ENCODE assay signal across 9 mouse cellular contexts in genomic region chr17:30681604-30682003, GRCm38 (mm10). TPM values are rescaled to one million over a fixed set of nuclear protein-coding genes. Genes with fewer than 3 reads are reported as not detected.
DNase-seq lines count a peak whose midpoint lies in the region; ATAC-seq and TF ChIP-seq lines count a peak whose summit lies in the region.
"Had no signal": no experiment of that assay in that cellular context is flagged by ENCODE, and none has a peak within 500 bp of the region (broad histone marks: within the 10 kb centered on the region; RNA-seq: fewer than 3 reads in every experiment).

No protein-coding gene starts in this region.

- no peak overlapping the region for H3K27ac ChIP-seq in liver, embryonic 14.5 days
- H3K27ac ChIP-seq: hindbrain, embryonic 15.5 days had no signal

- no peaks in the 10 kb centered on the region for H3K27me3 ChIP-seq in liver, embryonic 14.5 days (ENCODE audit: control insufficient read depth, insufficient read depth, low read length)
- H3K27me3 ChIP-seq: hindbrain, embryonic 15.5 days had no signal

- intact Hi-C loops in left cerebral cortex, postnatal 10 days (cut with DNase I): no loop called here

- WGBS in liver, embryonic 14.5 days (ENCODE audit: insufficient replicate concordance): 11% methylated on average over 5 of the region's 5 CpGs

- H3K4me2 ChIP-seq in liver, embryonic 14.5 days (ENCODE audit: low read depth): no peak overlapping the region
- H3K4me2 ChIP-seq: hindbrain, embryonic 15.5 days had no signal

- DNase-seq in left cerebral cortex, adult 18-20 months (ENCODE audit: low spot score in 2 of 2): peak; percentile 31 to 40
- DNase-seq in left cerebral cortex, postnatal 10 days (ENCODE audit: extremely low spot score in 1 of 2, low spot score in 2 of 2): no peak
- peak; percentile 70 for DNase-seq in MEL-GATA-1-ER (ENCODE audit: extremely low read depth, low read depth)
- peak; percentile 55 for DNase-seq in adrenal gland, postnatal 25 days
- peak; percentile 16 for DNase-seq in fibroblast of lung, adult 2 months (ENCODE audit: low read depth)
- DNase-seq in liver, embryonic 14.5 days (ENCODE audit: low read depth in 3 of 3, low spot score in 3 of 3): peak in 2 of 3 experiments; percentile 17 to 45
- DNase-seq in spleen, adult 12 weeks (ENCODE audit: low spot score): peak; percentile 30
- DNase-seq in frontal cortex, postnatal 25 days (ENCODE audit: low spot score in 2 of 2): no peak

- peak; percentile 93 for TF ChIP-seq CTCF in liver, embryonic 14.5 days (IDR thresholded peaks at IDR 0.05; ENCODE audit: low read depth)

- H3K4me3 ChIP-seq in liver, embryonic 14.5 days (ENCODE audit: insufficient read depth in 1 of 2, low read depth in 2 of 2, low read length in 2 of 2): no peak overlapping the region
- H3K4me3 ChIP-seq: hindbrain, embryonic 15.5 days had no signal

- no peak overlapping the region for H3K9ac ChIP-seq in liver, embryonic 14.5 days (replicated peaks)
- H3K9ac ChIP-seq: hindbrain, embryonic 15.5 days had no signal

- ATAC-seq in liver, embryonic 14.5 days (ENCODE audit: insufficient read depth): no peak

- no peaks in the 10 kb centered on the region for H3K9me3 ChIP-seq in liver, embryonic 14.5 days (ENCODE audit: control insufficient read depth, low read length)
- H3K9me3 ChIP-seq: hindbrain, embryonic 15.5 days had no signal

- TF ChIP-seq EP300 in liver, embryonic 14.5 days (IDR thresholded peaks at IDR 0.05; ENCODE audit: low read depth): no peak

- no peaks in the 10 kb centered on the region for H3K4me1 ChIP-seq in liver, embryonic 14.5 days (replicated peaks; ENCODE audit: control insufficient read depth in 2 of 2, insufficient read depth in 2 of 2, low read length in 1 of 2)
- H3K4me1 ChIP-seq: hindbrain, embryonic 15.5 days had no signal

- H3K36me3 ChIP-seq in liver, embryonic 14.5 days (replicated peaks; ENCODE audit: control insufficient read depth, insufficient read depth, low read depth): no peaks in the 10 kb centered on the region
- H3K36me3 ChIP-seq: hindbrain, embryonic 15.5 days had no signal

RNA-seq across cellular contexts. Expression of gene Glo1, which starts 54.9 kb away (rescaled TPM):
- 100 to 1,000 TPM; 155 to 156 TPM for total RNA-seq in left cerebral cortex, adult 18-20 months (2021)
- 100 to 1,000 TPM; 125 to 130 TPM for total RNA-seq in left cerebral cortex, postnatal 10 days (2021)
- 102 and 142 TPM in 2 replicates for total RNA-seq in adrenal gland, postnatal 25 days (2021)
- polyA plus RNA-seq in liver, embryonic 14.5 days (2012; rRNA removed): 98.1 and 103 TPM in 2 replicates
- 273 and 280 TPM in 2 replicates for polyA plus RNA-seq in liver, embryonic 14.5 days (2014; fragmentation: Nextera tagmentation; extraction: Ambion mirVana)

RNA-seq across cellular contexts. Expression of gene Dnah8, which starts 57.5 kb away (rescaled TPM):
- total RNA-seq in left cerebral cortex, adult 18-20 months (2021): 1 to 10 TPM in 1 of 2 experiments, under 1 TPM in 1; 0.46 to 1.6 TPM
- 1 to 10 TPM; 1.4 to 4.6 TPM for total RNA-seq in left cerebral cortex, postnatal 10 days (2021)
- 0.33 and 0.64 TPM in 2 replicates for total RNA-seq in adrenal gland, postnatal 25 days (2021)
- 1.1 and 1.8 TPM in 2 replicates for polyA plus RNA-seq in liver, embryonic 14.5 days (2012; rRNA removed)
- polyA plus RNA-seq in liver, embryonic 14.5 days (2014; fragmentation: Nextera tagmentation; extraction: Ambion mirVana): 0.83 and 1.2 TPM in 2 replicates

Comparison
In these comparisons a context has a peak if more than half of its experiments do, and no peak if none do; other contexts are left out.
1. DNase-seq: peak in left cerebral cortex, adult 18-20 months (2 of 2), MEL-GATA-1-ER (single experiment), adrenal gland, postnatal 25 days (single experiment), fibroblast of lung, adult 2 months (single experiment), liver, embryonic 14.5 days (2 of 3) and spleen, adult 12 weeks (single experiment); none in left cerebral cortex, postnatal 10 days (0 of 2) and frontal cortex, postnatal 25 days (0 of 2).